Mouse (Mus musculus) cerebral cortex, adult 2 months (tissue): ENCODE data around the gene Gm11437.

Experiments used
- WGBS: fragments of 180-500 bp; shearing (Covaris S2); methylation state at CpG from one replicate; pipeline ENCODE4 v1.1.7; 2018; 5-methylcytosine and 5-hydroxymethylcytosine counted together

Gm11437 gene

DNA sequence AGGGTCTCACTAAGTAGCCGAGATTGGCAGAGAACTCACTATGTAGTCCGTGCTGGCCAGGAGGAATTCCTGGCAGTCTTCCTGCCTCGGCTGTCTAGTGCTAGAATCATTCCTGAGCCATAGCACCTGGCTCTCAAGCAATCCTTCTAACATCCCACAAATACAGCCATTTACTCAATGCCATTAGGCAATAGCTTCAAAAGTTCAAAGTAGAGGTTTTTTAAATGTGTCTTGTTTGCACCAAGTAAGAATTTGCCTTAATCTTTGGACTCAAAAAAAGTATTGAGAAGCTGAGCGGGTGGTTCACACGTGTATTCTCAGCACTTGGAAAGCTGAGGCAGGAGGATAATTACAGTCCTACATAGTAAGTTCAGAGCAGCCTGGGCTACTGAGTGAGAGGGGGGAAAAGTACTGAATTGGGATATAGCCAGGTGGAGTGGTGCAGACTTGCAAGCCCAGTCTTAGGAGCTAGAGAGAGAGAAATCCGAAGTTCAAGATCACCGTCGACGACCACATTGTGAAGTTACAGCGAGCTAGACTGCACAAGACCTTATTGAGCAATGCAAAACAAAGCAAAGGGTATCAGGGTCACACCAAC, 22.0 kb downstream of the Gm11437 start:
- 64% methylated on average over 10 of the region's 10 CpGs for WGBS

DNA sequence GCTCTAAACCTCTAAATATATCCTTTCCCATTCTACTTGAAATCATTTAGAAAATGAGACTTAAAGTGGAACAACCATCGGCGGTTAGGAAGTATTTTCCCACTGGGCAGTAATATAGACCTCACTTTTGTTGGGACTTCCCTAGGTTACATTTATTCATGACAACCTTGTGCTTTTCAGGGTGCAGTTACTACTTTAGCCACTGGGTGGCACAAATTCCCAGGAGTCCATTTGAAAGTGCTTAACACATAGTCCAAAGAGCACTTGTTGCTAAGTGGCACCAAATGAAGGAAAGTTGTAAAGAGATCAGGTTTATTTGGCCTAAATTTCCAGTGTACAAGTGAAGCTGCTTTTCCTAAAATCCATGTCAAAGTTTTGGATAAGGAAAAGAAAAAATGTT, 25.5 kb downstream of the Gm11437 start:
- 52% methylated on average over 2 of the region's 2 CpGs for WGBS

DNA sequence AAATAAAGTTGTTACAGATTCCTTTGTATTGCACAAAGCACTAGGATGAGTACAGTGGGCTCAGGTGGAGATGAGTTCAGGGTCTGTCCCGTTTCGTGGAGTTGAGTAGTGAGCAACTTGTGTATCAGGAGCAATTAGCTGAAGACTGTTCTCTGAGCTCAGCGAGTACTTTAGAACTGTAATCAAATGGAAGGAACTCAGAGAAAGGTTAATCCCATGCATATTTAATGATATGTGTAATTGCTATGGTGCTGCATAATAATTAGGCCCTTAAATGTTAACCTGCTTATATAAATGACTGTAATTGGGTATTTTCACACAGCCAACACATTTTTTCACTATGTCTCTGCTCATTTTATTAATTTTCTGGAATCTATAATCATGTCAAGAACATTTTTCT, 30.8 kb downstream of the Gm11437 start:
- 53% methylated on average over 3 of the region's 3 CpGs for WGBS

DNA sequence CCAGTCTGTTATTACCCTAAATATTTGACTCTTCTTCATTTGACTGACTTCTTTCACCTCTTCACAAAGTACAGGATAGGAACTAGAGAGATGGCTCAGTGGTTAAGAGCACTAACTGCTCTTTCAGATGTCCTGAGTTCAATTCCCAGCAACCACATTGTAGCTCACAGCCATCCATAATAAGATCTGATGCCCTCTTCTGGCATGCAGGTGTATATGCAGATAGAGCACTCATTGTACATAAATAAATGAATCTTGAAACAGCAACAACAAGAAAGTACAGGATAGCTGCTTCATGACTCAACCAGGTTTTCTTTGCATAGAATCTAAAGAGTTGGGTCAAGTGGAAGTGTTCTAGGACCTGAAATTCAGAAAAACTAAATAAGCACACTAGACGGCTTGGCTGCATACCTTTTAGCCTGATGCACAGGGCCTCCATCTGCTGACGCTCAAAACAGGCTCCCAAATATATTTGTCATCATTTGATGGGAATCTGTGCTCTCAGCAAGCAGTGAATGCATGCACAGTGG, 32.9 kb downstream of the Gm11437 start:
- WGBS = 84% methylated on average over 2 of the region's 2 CpGs

DNA sequence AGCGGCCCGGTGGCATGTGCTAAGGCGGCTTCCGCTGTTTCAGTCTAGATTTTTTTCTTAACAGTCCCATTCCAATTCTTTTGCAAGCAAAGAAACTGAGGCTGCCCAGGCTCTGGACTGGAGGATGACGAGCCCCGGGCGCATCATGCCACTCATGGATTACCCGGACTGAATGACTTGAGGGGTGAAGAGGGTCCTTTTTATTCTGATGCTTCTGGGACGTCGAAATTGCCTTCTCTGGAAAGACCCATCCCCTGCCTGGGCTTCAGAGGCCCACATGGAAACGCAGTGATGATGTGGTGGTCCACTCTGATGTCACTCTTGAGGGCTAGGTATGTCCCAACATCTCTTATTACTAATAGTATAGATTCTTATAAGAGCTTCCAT, 37.5 kb downstream of the Gm11437 start:
- 1% methylated on average over 11 of the region's 11 CpGs for WGBS

DNA sequence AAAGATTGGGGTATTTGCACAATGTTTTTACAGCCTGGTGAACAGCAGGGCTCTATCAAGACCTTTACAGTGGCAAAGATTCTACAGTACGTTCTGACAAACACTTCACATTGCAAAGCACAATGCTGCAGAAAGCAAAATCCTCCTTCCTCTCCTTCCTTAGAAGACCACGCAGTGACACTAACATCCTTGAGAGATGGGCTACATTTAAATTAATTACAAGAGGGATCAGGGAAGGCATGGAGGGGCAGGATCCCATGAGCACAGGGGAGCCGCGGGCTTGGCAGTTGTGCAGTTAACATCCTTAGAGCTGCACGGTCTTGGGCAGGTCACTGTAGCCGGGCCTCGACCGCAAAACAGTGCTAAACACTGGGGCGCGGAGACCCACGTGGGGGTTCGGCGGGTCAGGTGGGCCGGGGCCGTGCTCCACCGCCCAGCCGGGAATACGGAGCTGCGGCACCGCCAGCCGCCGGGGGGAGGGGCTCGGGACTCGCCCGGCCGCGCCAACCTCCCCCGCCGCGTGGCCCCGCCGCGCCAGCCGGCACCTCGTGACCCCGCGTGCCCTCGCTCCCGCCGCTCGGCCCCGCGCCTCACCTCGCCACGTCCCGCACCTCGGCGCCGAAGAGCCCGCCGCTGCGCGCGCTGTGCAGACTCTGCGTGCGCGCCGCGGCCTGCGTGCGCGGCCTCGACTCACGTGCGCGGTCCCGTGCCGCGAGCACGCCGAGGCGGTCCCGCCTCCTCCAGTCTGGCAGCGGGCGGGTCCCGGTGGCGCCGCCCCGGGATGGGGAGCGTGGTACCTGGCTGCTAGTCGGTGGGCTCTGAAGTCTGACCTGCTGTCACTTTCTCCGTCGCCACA, 38.1 kb downstream of the Gm11437 start, which contains the start of the genes Tada2a and Acaca:
Gene Tada2a (minus strand): TSS at position 658 of the 856 bp plus-strand sequence.
Gene Acaca (plus strand): TSS at position 730 of the 856 bp plus-strand sequence.
- WGBS = under 1% methylated on average over 73 of the region's 83 CpGs

DNA sequence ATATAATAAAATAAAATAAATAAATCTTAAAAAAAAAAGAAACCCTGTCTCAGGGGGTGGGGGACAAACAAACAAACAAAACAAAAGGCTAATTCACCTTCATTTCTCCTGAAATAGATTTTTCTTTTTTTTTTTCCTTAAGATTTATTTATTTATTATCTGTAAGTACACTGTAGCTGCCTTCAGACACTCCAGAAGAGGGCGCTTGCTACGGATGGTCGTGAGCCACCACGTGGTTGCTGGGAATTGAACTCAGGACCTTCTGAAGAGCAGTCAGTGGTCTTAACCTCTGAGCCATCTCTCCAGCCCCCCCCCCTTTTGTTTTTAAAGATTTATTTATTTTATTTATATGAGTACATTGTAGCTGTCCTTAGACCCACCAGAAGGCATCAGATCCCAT, 39.3 kb downstream of the Gm11437 start:
- WGBS = 59% methylated on average over 4 of the region's 4 CpGs

DNA sequence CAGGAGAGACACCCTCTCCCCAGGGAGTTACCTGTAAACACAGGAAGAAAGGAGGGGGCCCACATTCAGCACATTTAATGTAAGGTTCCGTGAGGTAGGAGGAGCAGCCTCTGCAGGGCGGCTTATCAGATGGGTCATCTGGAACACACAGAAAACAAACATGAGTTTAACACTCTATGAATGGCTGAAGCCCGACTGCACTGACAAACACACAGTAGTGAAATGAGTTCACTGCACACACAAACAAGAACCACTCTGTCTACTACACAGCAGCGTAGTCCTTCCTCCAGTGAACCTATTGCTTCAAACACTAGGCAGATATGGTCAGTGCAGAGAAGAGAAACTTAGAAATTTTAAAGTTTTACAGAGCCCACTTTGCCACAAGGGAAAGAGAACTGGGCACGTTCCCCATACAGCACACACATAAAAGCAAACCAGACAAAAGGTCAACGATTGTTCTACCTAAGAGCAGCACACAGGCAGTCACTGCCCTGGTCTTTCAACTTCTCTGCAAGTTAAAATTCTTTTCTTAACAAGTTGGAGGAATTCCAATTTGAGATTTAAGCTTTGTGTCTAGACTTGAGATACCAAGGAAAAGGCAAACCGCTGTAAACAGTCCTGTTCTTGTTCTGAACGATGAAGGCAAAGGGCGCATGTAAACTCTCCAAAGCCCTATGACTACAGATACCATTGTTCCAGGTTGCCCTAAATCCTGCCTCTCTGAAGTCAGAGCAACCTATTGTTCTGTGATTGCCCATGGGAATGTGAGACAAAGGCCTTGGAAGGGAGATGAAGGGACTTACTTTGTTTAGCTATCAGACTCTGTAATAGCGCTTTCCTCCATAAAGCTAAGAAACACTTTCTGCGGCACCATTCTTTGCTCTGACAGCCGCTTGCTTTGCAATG, 46.0 kb downstream of the Gm11437 start:
- 62% methylated on average over 12 of the region's 12 CpGs for WGBS

DNA sequence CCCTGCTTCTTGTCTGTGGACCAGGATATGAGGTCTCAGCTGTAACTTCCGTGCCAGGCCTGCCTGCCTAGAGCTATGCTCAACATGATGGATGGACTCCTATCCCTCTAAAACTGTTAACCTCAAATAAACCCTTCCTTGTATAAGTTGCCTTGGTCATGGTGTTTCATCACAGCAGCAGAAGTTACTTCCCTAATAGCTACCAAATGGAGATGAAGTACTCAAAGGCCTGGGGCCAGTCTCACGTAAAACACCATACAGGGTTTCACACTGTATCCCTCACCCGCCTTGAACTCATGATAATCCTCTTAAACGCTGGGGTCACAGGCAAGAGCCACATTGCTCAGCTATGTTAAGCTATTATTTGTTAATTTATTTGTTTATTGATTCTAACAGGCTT, 49.8 kb downstream of the Gm11437 start:
- 92% methylated on average over 4 of the region's 4 CpGs for WGBS

DNA sequence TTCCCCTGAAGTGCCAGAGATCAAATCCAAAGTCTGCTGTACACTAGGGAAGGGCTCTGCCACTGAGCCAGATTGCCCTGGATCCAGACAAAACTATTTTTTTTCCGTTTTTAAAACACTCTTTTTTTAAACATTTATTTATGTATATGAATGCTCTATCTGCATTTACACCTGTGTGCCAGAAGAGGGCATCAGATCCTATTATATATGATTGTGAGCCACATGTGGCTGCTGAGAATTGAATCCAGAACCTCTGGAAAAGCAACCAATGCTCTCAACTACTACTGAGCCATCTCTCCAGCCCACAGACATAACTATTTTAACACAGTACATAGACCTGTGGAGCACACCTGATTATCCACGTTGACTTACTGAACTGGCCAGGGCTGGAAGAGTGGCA, 51.1 kb downstream of the Gm11437 start:
- WGBS = 54% methylated on average over 2 of the region's 2 CpGs

DNA sequence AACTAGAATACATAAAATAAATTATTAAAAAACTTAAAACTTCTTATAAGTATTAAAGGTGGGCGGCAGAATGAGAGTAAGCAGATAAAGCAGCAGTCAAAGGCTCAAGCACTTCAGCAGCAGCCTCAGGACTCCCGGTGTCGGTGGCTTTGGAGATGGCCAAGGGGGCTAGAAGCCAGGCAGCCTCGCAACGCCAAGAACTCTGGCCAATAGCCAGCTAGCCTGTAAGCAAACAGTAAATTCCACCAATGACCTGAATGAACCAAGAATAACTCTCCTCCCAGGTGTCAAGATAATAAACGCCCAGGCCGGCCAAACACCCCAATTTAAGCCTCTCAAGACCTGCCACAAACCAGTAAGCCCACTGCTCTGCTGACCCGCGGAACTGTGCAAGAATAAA, 51.6 kb downstream of the Gm11437 start:
- WGBS = 76% methylated on average over 9 of the region's 9 CpGs

DNA sequence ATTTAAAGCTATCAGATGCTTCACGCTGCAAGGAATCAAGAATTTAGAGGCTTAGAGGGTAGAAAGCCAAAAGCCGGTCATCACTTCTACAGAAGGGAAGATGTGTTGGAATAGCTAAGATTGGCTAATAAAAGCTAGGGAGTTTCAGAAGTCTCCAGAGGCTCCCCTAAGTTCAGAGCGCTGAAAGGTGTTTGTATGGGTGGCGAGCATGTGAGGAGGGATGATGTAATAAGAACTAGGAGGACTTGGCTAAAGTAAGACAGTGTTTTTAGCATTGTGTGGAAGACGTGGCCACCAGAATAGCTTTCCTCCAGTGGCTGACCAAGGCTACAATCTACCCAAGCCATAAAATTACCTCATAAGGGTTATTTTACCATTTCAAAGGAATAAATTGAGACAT, 53.7 kb downstream of the Gm11437 start:
- WGBS = 53% methylated on average over 5 of the region's 5 CpGs

DNA sequence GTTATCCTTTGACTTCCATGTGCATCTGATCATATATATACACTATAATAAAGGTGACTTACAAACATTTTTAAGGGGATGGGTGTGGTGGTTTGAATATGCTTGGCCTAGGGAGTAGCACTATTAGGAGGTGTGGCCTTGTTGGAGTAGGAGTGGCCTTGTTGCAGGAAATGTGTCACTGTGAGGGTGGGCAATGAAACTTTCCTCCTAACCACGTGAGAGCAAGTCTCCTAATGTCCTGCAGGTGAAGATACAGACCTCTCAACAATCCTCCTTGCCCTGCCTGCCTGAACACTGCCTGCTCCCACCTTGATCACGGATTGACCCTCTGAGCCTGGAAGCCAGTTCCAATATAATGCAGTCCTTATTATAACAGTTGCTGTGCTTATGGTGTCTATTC, 60.1 kb downstream of the Gm11437 start:
- 71% methylated on average over 2 of the region's 2 CpGs for WGBS

DNA sequence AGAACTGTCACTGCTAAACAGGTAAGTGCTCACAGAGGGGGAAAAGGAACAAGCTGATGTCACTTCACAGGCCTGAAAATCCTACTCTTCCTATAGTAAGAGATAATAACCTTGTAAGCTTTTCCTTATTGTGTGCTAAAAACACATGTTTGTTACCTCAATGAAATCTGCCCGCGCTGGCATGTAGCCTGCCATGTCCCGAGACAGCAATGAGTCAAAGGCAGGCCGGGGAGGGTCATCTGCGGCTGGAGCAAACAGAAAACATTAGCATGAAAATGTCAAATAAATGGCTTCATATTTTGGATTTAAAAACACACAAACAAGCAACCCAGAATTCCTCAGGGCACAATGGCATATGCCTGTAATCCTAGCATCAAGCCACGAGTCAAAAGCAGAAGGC, 63.2 kb downstream of the Gm11437 start:
- 91% methylated on average over 6 of the region's 6 CpGs for WGBS
